Mouse (Mus musculus): ENCODE results near the gene Braf.

GRCm38 (mm10) chr6:39681795-39682194, 43.5 kb downstream of the Braf start:
- no peak for TF ChIP-seq MYC (IDR thresholded peaks at IDR 0.05; ENCODE audit: low read depth, low read length)
- TF ChIP-seq MAX (IDR thresholded peaks at IDR 0.05; ENCODE audit: low read length), result no peak
- no peak for TF ChIP-seq CTCF (conservative IDR thresholded peaks at IDR 0.05 in 1 of 2, IDR thresholded peaks at IDR 0.05 in 1 of 2; ENCODE audit: low read depth in 2 of 2, low read length in 2 of 2)
- TF ChIP-seq BHLHE40 (IDR thresholded peaks at IDR 0.05; ENCODE audit: low read depth, low read length), result peak; percentile 70
- no peak for TF ChIP-seq USF2 (conservative IDR thresholded peaks at IDR 0.05; ENCODE audit: low read depth, low read length)

Measured in CH12.LX (cell line).